Mouse (Mus musculus): ENCODE measurements around the gene Selp.

DNA sequence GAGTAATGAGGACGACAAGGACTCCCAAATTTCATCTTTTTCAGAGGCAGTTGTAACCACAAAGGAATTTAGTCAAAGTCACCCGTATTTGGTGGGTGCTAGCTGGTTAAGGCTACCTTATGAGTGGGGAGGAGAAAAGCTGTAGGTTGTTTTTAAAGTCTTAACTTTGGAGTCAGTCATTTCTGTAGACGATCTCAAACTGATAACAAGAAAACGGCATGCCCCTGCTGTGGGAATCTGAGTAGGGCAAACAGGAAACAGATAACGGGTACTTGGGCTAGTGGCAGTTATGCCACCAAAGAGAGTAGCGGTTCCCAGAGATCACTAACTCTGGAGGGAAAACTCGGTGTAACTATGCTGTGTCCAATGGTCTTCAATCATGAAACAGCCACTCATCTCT, 41.3 kb upstream of the Selp start:
- TF ChIP-seq CTCF (IDR thresholded peaks at IDR 0.05; ENCODE audit: low read depth, low read length) (no peak), POLR2AphosphoS5 (IDR thresholded peaks at IDR 0.05; ENCODE audit: insufficient replicate concordance, low read depth, low read length) (no peak), TAL1 (conservative IDR thresholded peaks at IDR 0.05; ENCODE audit: low read depth, low read length) (no peak), GATA1 (IDR thresholded peaks at IDR 0.05; ENCODE audit: borderline replicate concordance, low read length) (no peak)
